Mouse (Mus musculus) lung, embryonic 14.5 days (tissue): ENCODE results near the gene Amn. TPM values are rescaled to one million over a fixed set of nuclear protein-coding genes. Genes with fewer than 3 reads are reported as not detected.
A peak's percentile ranks its signal among the peaks of the same experiment; 100 is the strongest.

Experiments used
- ATAC-seq: fragments of 200-750 bp; cut with Nextera tagmentation; 2 replicates; pipeline ENCODE4 v1.8.0; 2017; ENCODE audit warnings: mild to moderate bottlenecking, moderate TSS enrichment, moderate library complexity; ENCODE audit not compliant: insufficient read depth
- DNase-seq: peaks from one replicate; pipeline ENCODE4 v3.0.0-alpha.2; 2015
- H3K27ac ChIP-seq: fragments of 300-500 bp; sonication (generic); 2 replicates; pipeline ENCODE4 v1.5.1; 2014; ENCODE audit warnings: low read depth, mild to moderate bottlenecking, moderate library complexity
- H3K27me3 ChIP-seq: fragments of 300-500 bp; sonication (generic); 2 replicates; pipeline ENCODE4 v1.6.1; 2014; ENCODE audit warnings: low read length, control low read depth; ENCODE audit not compliant: insufficient read depth
- H3K36me3 ChIP-seq: fragments of 300-500 bp; sonication (generic); 2 replicates; pipeline ENCODE4 v1.6.1; 2014; ENCODE audit warnings: control low read depth; ENCODE audit not compliant: insufficient read depth
- H3K4me1 ChIP-seq: fragments of 300-500 bp; sonication (generic); 2 replicates; pipeline ENCODE4 v1.6.1; 2014; ENCODE audit warnings: antibody characterized with exemption, control low read depth; ENCODE audit not compliant: insufficient read depth
- H3K4me2 ChIP-seq: fragments of 300-500 bp; sonication (generic); 2 replicates; pipeline ENCODE4 v1.6.1; 2014; ENCODE audit warnings: mild to moderate bottlenecking
- H3K4me3 ChIP-seq: fragments of 300-500 bp; sonication (generic); 2 replicates; pipeline ENCODE4 v1.5.1; 2014; ENCODE audit warnings: low read depth, low read length
- H3K9ac ChIP-seq: fragments of 300-500 bp; sonication (generic); 2 replicates; pipeline ENCODE4 v1.6.1; 2014
- H3K9me3 ChIP-seq: fragments of 300-500 bp; sonication (generic); 2 replicates; pipeline ENCODE4 v1.6.1; 2016; ENCODE audit warnings: low read depth, low read length, control low read depth
- CTCF ChIP-seq: IDR thresholded peaks from 2 replicates; pipeline ENCODE4 v1.5.1; 2016; ENCODE audit warnings: antibody characterized with exemption, low read depth
- WGBS: fragments of 180-500 bp; shearing (Covaris S2); extraction: QIAGEN DNeasy Blood & Tissue Kit; methylation state at CpG from one replicate; pipeline ENCODE4 v1.1.7; 2014; 5-methylcytosine and 5-hydroxymethylcytosine counted together
- polyA plus RNA-seq: library from polyadenylated mRNA; unstranded; fragments of >200 nt; fragmentation: Nextera tagmentation; extraction: Ambion mirVana; gene quantifications from 2 replicates; pipeline ENCODE4 v1.2.1, GENCODE M21; 2014

The Amn gene
- polyA plus RNA-seq, 1 experiment from 2014 or later: 0.36 TPM

DNA sequence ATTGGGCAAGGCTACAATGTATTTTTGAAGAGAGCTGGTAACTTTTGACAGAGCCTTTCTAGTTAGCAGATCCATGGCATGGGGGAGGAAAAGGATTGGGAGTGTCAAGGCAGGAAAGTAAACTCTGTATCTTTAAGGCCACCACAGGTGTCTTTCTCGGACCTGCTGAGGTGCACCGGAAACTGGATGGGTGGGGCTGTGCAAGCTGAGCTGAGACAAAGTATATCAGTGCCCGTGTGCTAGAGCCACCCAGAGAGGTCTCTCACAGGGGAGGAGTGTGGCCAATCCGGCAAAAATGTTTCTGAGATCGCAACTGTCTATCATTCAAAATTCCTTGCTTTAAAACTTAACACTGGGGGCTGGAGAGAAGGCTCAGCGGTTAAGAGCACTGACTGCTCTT, 35.3 kb upstream of the Amn start:
- TF ChIP-seq CTCF: no peak
- Histone ChIP-seq H3K4me1 (peaks cover 4% of the 10 kb centered on the region), H3K9ac (no peak overlapping the region), H3K27ac (no peak overlapping the region), H3K4me2 (no peak overlapping the region), H3K36me3 (peaks cover 22% of the 10 kb centered on the region), H3K4me3 (no peak overlapping the region), H3K27me3 (no peaks in the 10 kb centered on the region), H3K9me3 (no peaks in the 10 kb centered on the region)
- no peak for ATAC-seq
- 87% methylated on average over 6 of the region's 6 CpGs for WGBS
- no peak for DNase-seq

DNA sequence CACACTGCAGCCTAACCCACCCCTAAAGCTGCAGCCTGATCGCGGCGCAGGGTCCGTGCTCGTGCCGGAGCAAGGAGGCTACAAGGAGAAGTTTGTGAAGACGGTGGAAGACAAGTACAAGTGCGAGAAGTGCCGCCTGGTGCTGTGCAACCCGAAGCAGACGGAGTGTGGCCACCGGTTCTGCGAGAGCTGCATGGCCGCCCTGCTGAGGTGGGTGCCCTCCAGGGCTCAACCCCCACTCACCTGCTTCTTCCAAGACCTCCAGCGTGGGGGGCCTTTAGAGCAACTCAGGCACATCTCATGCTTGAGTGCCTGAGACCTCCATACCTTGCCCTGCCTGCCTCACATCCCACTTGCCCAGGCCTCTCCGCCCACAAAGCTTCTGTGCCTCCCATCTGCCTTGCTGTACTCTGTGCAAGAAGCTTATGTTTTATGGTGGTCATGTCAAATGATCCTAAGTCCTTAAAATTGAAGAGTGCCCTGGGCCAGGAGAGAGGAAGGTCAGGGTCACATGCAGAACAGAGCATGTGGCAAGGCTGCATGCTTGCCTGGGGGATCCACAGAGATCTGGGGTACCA, 33.2 kb upstream of the Amn start:
- Histone ChIP-seq H3K27ac (peak overlapping the region; percentile 8; the same call in 1 of the 2 replicates), H3K9ac (no peak overlapping the region), H3K36me3 (peaks cover 26% of the 10 kb centered on the region), H3K27me3 (no peaks in the 10 kb centered on the region), H3K4me3 (no peak overlapping the region), H3K4me2 (no peak overlapping the region), H3K9me3 (no peaks in the 10 kb centered on the region), H3K4me1 (peaks cover 4% of the 10 kb centered on the region)
- WGBS: 95% methylated on average over 16 of the region's 16 CpGs
- TF ChIP-seq CTCF: no peak
- ATAC-seq (no peak), DNase-seq (no peak)

DNA sequence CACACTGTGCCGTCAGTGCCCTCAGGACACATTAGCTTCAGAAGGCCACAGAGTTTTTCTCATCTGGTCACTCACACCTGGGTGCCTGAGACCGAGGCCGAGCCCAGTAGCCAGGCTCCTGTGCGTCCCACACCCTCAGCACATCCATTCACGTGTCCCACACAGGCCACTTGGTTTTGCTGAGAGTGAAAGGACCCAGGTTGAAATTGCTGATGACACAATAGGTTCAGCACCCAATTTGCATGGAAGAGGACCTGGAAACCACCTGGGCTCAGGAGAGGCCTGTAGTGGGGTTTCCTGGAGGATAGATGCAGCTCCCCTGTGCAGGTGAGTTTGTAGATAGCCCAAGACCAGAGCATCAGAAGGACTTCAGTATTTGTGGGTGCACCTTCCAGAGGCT, 32.5 kb upstream of the Amn start:
- peak overlapping the region; percentile 72 for H3K27ac ChIP-seq
- 87% methylated on average over 5 of the region's 5 CpGs for WGBS
- H3K9ac ChIP-seq: no peak overlapping the region

GRCm38 (mm10) chr12:111238778-111239177, 32.1 kb upstream of the Amn start:
- peak overlapping the region; percentile 72 for H3K27ac ChIP-seq
- no peaks in the 10 kb centered on the region for H3K9me3 ChIP-seq
- DNase-seq (peak; percentile 74), ATAC-seq (peak; percentile 65; the same call in 1 of the 2 replicates)
- no peak overlapping the region for H3K4me2 ChIP-seq
- no peaks in the 10 kb centered on the region for H3K27me3 ChIP-seq
- WGBS: 44% methylated on average over 4 of the region's 4 CpGs
- no peak overlapping the region for H3K4me3 ChIP-seq
- peaks cover 35% of the 10 kb centered on the region for H3K36me3 ChIP-seq
- H3K9ac ChIP-seq: no peak overlapping the region
- TF ChIP-seq CTCF: no peak
- H3K4me1 ChIP-seq: peaks cover 4% of the 10 kb centered on the region

More for the DNA sequence above, 32.5 kb upstream of the Amn start:
- DNase-seq: no peak
- TF ChIP-seq CTCF: no peak
- H3K4me3 ChIP-seq: no peak overlapping the region
- ATAC-seq: no peak
- peaks cover 4% of the 10 kb centered on the region for H3K4me1 ChIP-seq
- H3K9me3 ChIP-seq: no peaks in the 10 kb centered on the region
- no peak overlapping the region for H3K4me2 ChIP-seq
- H3K36me3 ChIP-seq: peaks cover 31% of the 10 kb centered on the region
- H3K27me3 ChIP-seq: no peaks in the 10 kb centered on the region

- no peak overlapping the region for H3K9ac ChIP-seq
- H3K9me3 ChIP-seq: no peaks in the 10 kb centered on the region
- H3K36me3 ChIP-seq: peaks cover 40% of the 10 kb centered on the region
- no peaks in the 10 kb centered on the region for H3K27me3 ChIP-seq
- ATAC-seq: no peak
- no peak for TF ChIP-seq CTCF
- DNase-seq: no peak
- no peak overlapping the region for H3K4me2 ChIP-seq
- no peak overlapping the region for H3K27ac ChIP-seq
- WGBS: 78% methylated on average over 10 of the region's 10 CpGs
- no peak overlapping the region for H3K4me3 ChIP-seq
- no peaks in the 10 kb centered on the region for H3K4me1 ChIP-seq
Observed at GRCm38 (mm10) chr12:111239930-111240329, 31.0 kb upstream of the Amn start.

DNA sequence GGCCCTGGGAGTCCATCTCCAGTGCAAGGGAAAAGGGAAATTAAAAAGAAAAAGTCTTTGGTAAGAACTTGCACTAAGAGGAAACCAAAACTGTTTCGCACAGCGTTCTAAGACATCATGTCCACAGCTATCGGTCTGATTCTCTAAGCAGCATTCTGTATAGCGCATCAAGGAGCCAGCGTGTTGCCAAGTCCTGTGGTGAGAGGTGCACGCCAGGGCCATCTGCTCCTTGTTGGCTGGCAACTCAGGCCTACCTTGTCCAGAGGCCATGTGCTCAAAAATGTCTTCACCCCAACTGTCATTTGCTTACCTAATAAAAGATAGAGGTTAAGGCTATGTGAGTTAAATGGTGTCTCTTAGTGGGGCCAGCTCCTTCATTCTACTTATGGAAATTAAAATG, 29.0 kb upstream of the Amn start:
- no peak overlapping the region for H3K27ac ChIP-seq
- no peaks in the 10 kb centered on the region for H3K4me1 ChIP-seq
- WGBS: 94% methylated on average over 6 of the region's 6 CpGs
- H3K4me2 ChIP-seq: no peak overlapping the region
- H3K36me3 ChIP-seq: peaks cover 56% of the 10 kb centered on the region
- H3K27me3 ChIP-seq: no peaks in the 10 kb centered on the region
- no peak for TF ChIP-seq CTCF
- no peak for DNase-seq
- H3K9me3 ChIP-seq: no peaks in the 10 kb centered on the region
- no peak overlapping the region for H3K9ac ChIP-seq
- no peak overlapping the region for H3K4me3 ChIP-seq
- ATAC-seq: no peak

DNA sequence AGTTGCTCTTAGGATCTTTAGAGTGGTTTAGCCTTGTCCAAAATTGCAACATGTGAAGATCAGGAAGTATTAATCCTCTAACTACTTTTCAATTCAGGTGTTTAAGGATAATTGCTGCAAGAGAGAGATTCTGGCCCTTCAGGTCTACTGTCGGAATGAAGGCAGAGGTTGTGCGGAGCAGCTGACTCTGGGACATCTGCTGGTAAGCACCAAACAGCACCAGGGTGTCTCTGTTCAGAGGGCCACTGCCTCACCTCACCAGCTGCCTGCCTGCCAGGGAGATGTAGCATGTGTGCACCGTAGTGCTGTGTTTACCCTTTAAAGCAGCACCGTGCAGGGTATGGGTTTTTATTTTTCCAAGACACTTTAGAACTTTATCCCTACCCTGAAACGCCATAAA, 28.5 kb upstream of the Amn start:
- no peak overlapping the region for H3K27ac ChIP-seq
- TF ChIP-seq CTCF: no peak
- H3K9me3 ChIP-seq: no peaks in the 10 kb centered on the region
- H3K4me3 ChIP-seq: no peak overlapping the region
- WGBS: 93% methylated on average over 5 of the region's 5 CpGs
- ATAC-seq (no peak), DNase-seq (no peak)
- peaks cover 56% of the 10 kb centered on the region for H3K36me3 ChIP-seq
- H3K9ac ChIP-seq: no peak overlapping the region
- no peak overlapping the region for H3K4me2 ChIP-seq
- H3K4me1 ChIP-seq: no peaks in the 10 kb centered on the region
- no peaks in the 10 kb centered on the region for H3K27me3 ChIP-seq
